Mouse (Mus musculus): Measurements from ENCODE around the gene Aars2.
A peak's percentile ranks its signal among the peaks of the same experiment; 100 is the strongest.

The Aars2 gene

GRCm38 (mm10) chr17:45544001-45544872 lies 37.6 kb downstream of the Aars2 start:
- no peak for DNase-seq

GRCm38 (mm10) chr17:45544873-45545277 lies 38.2 kb downstream of the Aars2 start:
- no peak for DNase-seq

GRCm38 (mm10) chr17:45545278-45545961 lies 38.8 kb downstream of the Aars2 start:
- DNase-seq = no peak

GRCm38 (mm10) chr17:45546941-45547340 lies 40.3 kb downstream of the Aars2 start:
- DNase-seq = no peak

- no peak for DNase-seq
These were observed 41.0 kb downstream of the Aars2 start for GRCm38 (mm10) chr17:45547461-45548190.

GRCm38 (mm10) chr17:45548541-45549512 lies 42.2 kb downstream of the Aars2 start:
- DNase-seq = no peak

- no peak for DNase-seq
These were observed 43.1 kb downstream of the Aars2 start, which contains the start of gene Tmem151b for GRCm38 (mm10) chr17:45549617-45550181. Tmem151b (minus strand) TSS chr17:45549677.

GRCm38 (mm10) chr17:45550253-45550652 lies 43.6 kb downstream of the Aars2 start:
- no peak for DNase-seq

- no peak for DNase-seq
These were observed 44.7 kb downstream of the Aars2 start for GRCm38 (mm10) chr17:45551249-45551796.

- DNase-seq = peak; percentile 75 to 87
These were observed 45.3 kb downstream of the Aars2 start for GRCm38 (mm10) chr17:45551816-45552451.

- DNase-seq = no peak
These were observed 46.4 kb downstream of the Aars2 start for GRCm38 (mm10) chr17:45553065-45553464.

- no peak for DNase-seq
These were observed 47.8 kb downstream of the Aars2 start for GRCm38 (mm10) chr17:45554420-45554819.

- DNase-seq = peak; percentile 93 to 98
These were observed 48.9 kb downstream of the Aars2 start, which contains the start of gene Nfkbie for GRCm38 (mm10) chr17:45555452-45556106. Nfkbie (plus strand) TSS chr17:45555703.

- DNase-seq = no peak
These were observed 49.5 kb downstream of the Aars2 start for GRCm38 (mm10) chr17:45556107-45556489.

- no peak for DNase-seq
These were observed 50.0 kb downstream of the Aars2 start for GRCm38 (mm10) chr17:45556514-45557245.

- DNase-seq = no peak
These were observed 50.7 kb downstream of the Aars2 start for GRCm38 (mm10) chr17:45557246-45557824.

GRCm38 (mm10) chr17:45557998-45558862 lies 51.6 kb downstream of the Aars2 start:
- no peak for DNase-seq

Data from kidney, adult 8-10 months (tissue).